Mouse (Mus musculus): Measurements from ENCODE around the gene Gbe1.

DNA sequence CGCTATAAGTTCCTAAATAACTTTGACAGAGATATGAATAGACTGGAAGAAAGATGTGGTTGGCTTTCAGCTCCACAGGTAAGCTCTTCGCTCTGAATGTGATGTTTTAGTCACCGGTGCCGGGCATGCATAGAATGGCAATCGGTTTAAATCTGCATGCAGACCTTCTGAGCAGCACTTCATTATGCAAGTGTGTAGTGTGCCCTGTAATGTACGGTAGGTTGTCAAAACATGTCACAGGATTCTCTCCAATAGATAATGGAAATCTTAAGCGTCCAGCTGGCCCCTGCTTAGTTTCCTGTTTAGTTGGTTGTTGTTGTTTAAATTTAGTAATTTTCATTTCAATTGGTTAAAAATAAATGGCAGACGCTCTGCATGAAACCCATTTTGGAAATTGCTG lies 213.5 kb downstream of the Gbe1 start:
- TF ChIP-seq CTCF (IDR thresholded peaks at IDR 0.05; ENCODE audit: extremely low read depth, insufficient read depth, low read length) (no peak), POLR2A (IDR thresholded peaks at IDR 0.05; ENCODE audit: extremely low read depth, insufficient read depth, low read length) (no peak)
